Mouse (Mus musculus) adrenal gland, adult (tissue): Measurements from ENCODE around the gene Vezf1.

Experiments
- DNase-seq, 2 experiments: peaks; one replicate each; pipeline ENCODE4 v3.0.0; 2022 to 2023; ENCODE audit warnings: low spot score in 1 of 2; ENCODE audit not compliant: inconsistent age in 2 of 2

Vezf1 gene

GRCm38 (mm10) chr11:88098021-88098729 lies 30.1 kb downstream of the Vezf1 start, which contains the start of gene Cuedc1:
Cuedc1 (plus strand) TSS chr11:88098058.
- peak in 1 of 2 experiments; percentile 61 for DNase-seq

- DNase-seq = peak; percentile 89 to 95
Measured at GRCm38 (mm10) chr11:88098787-88099598, 30.9 kb downstream of the Vezf1 start.

DNA sequence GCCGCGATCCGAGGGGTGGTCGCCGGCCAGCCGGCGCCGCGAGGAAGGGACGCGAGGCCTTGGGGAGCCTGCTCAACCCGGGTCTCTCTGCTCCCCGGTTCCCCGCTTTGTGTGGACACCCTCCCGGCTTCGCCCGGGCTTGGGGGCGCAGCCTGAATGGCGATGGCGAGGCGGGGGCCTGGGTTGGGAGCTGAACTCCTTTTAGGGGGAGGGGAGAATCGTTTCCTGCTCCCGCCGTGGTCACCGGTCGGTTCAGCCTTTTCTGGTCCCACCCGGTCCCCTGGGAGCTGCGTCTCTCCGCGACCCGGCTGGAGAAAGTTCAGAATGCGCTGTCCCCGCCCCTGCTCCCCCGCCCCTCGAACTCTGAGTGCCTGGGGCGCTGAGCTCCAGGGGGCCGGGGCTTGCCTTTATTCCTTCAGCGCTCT lies 31.5 kb downstream of the Vezf1 start:
- peak; percentile 85 to 92 for DNase-seq

- DNase-seq = peak in 1 of 2 experiments; percentile 58
Measured at GRCm38 (mm10) chr11:88100170-88100569, 32.1 kb downstream of the Vezf1 start.

DNA sequence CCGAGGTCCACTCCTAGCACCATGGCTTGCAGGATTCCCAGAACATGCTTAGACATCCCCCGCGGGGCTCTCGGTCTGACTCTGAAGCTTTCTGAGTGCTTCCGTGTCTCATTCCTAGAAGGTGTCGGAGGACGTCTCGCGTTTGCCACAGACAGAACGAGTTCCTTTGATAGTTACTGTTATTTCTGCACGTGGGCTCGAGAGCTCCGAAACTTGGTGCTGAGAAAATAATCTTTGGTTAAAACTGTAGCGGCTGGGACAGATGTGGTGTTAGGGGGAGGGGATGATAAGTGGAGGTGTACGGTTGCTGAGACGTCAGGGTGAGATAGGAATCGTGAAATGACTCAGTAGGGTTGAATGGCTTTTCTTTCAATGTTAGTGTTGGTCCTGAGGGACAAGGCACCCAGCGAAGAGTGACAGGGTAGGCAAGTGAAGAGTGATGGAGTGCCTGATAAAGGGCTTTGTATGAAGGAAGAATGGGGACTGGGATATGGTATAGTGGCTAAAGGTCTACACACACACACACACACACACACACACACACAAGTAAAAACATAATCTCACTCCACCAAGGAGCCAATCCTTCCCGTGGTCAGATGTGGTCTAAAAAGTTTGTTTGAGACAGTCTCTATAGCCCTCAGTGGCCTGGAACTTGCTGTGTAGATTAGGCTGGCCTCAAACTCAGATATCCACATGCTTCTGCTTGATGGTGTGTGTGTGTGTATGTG lies 35.3 kb downstream of the Vezf1 start:
- no peak for DNase-seq

GRCm38 (mm10) chr11:88105494-88106291 lies 37.6 kb downstream of the Vezf1 start:
- DNase-seq = peak; percentile 72 to 88

- no peak for DNase-seq
Measured at GRCm38 (mm10) chr11:88106292-88106554, 38.1 kb downstream of the Vezf1 start.

- peak in 1 of 2 experiments; percentile 69 for DNase-seq
Measured at GRCm38 (mm10) chr11:88107365-88107764, 39.3 kb downstream of the Vezf1 start.

GRCm38 (mm10) chr11:88110031-88110594 lies 42.0 kb downstream of the Vezf1 start:
- no peak for DNase-seq

DNA sequence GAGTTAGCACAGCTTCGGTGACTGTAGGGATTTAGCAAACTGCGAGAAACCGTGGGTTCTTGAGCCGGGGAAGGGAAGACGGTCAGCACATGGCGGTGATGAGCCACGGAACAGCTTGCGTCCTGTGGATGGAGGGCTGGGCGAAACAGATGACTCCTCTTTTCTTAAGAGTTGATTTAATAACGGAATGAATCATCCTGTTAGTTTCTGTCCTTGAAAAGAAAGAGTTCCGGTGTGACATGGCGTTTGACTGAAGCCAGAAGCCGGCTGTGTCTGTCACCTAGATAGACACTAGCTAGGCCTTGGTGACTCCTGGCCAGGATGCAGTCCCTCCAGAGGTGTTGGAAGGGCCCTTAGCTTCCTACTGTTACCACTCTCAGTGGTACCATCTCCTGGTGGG lies 44.0 kb downstream of the Vezf1 start:
- DNase-seq = peak; percentile 78 to 89

- DNase-seq = peak; percentile 55 to 72
Measured at GRCm38 (mm10) chr11:88112677-88113333, 44.7 kb downstream of the Vezf1 start.

DNA sequence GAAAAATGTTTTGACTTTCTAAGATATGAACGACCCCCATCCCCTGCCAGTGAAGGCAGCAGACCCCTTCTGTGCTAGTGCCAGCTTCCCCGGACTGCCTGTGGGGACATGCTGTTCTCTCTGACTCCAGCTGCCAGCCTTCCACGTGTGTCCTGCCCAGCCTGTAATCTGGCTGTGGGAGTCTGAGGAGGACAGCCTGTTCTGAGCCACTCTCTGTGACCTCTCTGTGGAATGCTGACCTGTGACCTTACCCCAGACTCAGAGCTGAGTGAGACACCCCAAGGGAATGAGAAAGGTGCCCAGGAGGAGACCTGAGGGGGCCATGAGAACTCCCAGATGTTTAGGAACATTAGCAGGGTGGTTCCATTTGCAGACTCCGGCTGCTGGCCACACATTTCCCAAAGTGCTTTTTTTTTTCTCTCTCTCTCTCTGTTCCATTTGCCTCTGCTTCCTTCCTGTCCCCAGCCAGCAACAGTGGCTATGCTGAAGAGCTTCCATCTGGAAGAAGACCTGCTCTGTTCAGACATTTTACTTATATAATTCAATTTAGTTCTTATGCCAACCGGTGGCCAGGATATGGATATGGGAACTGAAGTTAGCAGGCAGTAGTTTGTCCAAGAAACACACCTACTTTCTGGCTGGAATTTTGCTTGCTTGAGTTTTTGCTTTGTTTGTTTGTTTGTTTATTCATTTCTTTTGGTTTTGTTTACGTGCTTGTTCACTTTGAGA lies 45.6 kb downstream of the Vezf1 start:
- peak; percentile 86 to 90 for DNase-seq

GRCm38 (mm10) chr11:88114871-88115301 lies 46.8 kb downstream of the Vezf1 start:
- peak; percentile 67 to 76 for DNase-seq

GRCm38 (mm10) chr11:88116568-88116967 lies 48.5 kb downstream of the Vezf1 start:
- no peak for DNase-seq

DNA sequence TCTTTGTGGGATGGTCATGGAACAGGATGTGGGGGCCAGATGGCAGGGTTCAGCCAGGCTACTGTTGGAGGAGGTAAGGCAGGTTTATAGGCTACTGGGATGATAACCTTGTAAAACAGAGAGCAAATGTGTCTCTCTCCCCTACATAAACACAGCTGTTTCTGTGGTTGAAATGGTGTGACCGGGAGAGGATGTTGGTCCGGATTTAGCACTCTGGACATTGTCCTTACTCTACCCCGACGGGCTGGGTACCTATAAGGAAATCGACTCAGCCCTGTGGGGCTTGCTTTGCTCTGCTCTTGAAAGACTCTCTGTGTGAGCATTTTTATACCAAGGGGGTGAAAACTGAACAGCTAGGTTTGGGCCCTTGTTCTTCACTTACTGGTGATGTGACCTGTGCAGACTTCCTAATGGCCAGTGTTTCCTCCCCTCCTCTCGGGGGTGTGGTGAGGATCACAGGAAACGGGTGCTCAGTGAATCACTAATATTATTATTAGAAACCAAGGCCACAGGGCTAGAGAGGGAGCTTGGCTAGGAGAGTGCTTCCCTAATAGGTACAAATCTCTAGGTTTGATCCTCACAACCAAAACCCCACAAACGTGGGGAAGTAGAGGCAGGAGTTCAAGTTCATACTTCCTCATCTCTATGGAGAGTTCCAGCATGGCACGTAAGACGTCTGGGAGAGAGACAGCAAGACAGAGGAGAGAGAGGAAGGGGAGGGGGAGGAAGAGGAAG lies 49.4 kb downstream of the Vezf1 start:
- peak; percentile 80 to 89 for DNase-seq

GRCm38 (mm10) chr11:88118091-88118440 lies 50.0 kb downstream of the Vezf1 start:
- no peak for DNase-seq

DNA sequence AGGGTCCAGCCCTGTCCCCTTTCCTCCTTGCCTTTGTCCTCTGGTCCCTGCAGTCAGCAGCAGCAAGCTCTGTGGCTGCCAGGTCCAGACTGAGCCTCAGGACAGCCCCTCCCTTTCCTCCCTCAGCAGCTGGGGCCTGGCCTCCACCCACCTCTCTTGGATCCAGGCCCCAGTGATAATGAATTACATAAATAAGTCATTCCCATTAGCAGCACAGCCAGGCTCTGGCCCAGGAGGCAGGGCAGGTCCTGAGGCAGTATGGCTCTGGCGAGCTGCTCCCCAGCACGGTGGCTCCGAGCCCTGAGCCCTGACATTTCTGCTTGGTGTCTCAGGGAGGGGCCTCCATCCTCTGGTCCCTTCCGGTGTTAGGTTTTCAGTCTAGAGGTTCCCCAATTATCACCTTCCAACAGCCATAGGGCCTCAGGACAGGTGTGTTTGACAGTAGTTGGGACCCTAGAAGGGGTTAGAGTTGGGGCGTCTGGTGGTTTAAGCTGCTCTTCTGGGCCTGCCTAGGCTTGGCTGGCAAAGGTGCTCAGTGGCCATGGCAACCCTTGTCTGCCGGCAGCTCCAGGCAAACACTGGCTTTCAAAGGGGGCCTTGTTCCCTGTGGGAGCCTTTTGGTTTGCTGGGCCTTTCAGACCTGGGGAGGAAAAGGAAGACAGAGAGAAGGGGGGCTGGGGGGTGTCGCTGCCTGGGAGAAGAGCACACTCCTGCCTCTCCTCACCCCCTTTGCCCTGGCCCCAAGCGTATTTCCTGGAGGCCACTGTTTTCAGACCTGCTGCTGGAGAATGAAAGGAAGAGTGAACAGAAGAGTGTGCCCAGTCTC lies 51.0 kb downstream of the Vezf1 start:
- peak; percentile 85 to 92 for DNase-seq

DNA sequence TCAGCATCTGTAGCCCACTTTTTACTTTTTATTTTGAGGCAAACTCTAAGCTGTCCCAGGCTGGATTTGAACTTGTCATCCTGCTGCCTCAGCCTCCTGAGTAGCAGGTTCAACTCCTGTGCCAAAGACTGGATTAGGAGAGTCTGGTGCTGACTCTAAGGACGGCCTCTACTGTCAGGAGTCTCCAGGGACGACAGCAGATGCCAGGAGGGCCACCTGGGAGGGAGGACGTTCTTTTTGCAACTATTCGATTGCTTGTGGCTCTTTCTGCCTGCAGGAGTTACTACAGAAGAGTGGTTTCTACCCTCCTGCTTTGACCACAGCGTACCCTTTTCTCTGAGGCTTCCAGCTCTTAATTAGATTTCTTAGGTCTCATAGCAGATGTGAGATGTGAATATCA lies 54.5 kb downstream of the Vezf1 start:
- no peak for DNase-seq
